Mouse (Mus musculus) bone marrow, adult 2 months (tissue): Measurements from ENCODE around the gene Cyp4a32. TPM values are rescaled to one million over a fixed set of nuclear protein-coding genes. Genes with fewer than 3 reads are reported as not detected.
"Not testable (repeated sequence)": the region's sequence is repeated elsewhere in the genome, so short reads cannot be mapped to it uniquely, and the experiment has no call there.

Experiments used
- H3K27ac ChIP-seq: fragments of 200-500 bp; 2 replicates; pipeline ENCODE4 v1.5.1; 2012; ENCODE audit warnings: low read depth, mild to moderate bottlenecking, control low read depth, inconsistent platforms, low read length; ENCODE audit not compliant: control insufficient read depth, poor library complexity, insufficient read depth
- H3K4me1 ChIP-seq: fragments of 200-500 bp; 2 replicates; pipeline ENCODE4 v1.6.1; 2011; ENCODE audit warnings: low read length; ENCODE audit not compliant: control insufficient read depth, insufficient read depth
- H3K4me3 ChIP-seq: fragments of 200-500 bp; replicated peaks from 2 replicates; pipeline ENCODE3; 2011; ENCODE audit warnings: mild to moderate bottlenecking, low read depth, low read length, control low read depth; ENCODE audit not compliant: control insufficient read depth
- CTCF ChIP-seq: fragments of 200-500 bp; IDR thresholded peaks from 2 replicates; pipeline ENCODE4 v1.5.1; 2011; ENCODE audit warnings: low read length, control low read depth; ENCODE audit not compliant: control insufficient read depth, insufficient read depth
- POLR2A ChIP-seq: fragments of 200-500 bp; IDR thresholded peaks from 2 replicates; pipeline ENCODE4 v1.6.1; 2011; ENCODE audit warnings: low read depth, mild to moderate bottlenecking, control low read depth, low read length, borderline replicate concordance; ENCODE audit not compliant: control insufficient read depth
- WGBS: fragments of 180-500 bp; shearing (Covaris S2); methylation state at CpG from one replicate; pipeline ENCODE4 v1.1.7; 2018; 5-methylcytosine and 5-hydroxymethylcytosine counted together
- polyA plus RNA-seq: library from polyadenylated mRNA; stranded (reverse); fragments of >200 nt; gene quantifications from 2 replicates; pipeline ENCODE4 v1.2.4, GENCODE M21; 2011; ENCODE audit warnings: low replicate concordance; ENCODE audit not compliant: missing spikeins, insufficient read depth, insufficient read length

The Cyp4a32 gene
- polyA plus RNA-seq, 1 experiment: not detected

- no peak overlapping the region for H3K27ac ChIP-seq
- TF ChIP-seq CTCF: no peak
- no peak for TF ChIP-seq POLR2A
- H3K4me1 ChIP-seq: no peaks in the 10 kb centered on the region; the same call in 1 of the 2 replicates
- H3K4me3 ChIP-seq: no peak overlapping the region
Measured at GRCm38 (mm10) chr4:115649344-115649743, 48.6 kb downstream of the Cyp4a32 start.

- 81% methylated on average over 5 of the region's 5 CpGs for WGBS
- Histone ChIP-seq H3K27ac (no peak overlapping the region), H3K4me1 (no peaks in the 10 kb centered on the region), H3K4me3 (no peak overlapping the region)
- TF ChIP-seq CTCF (no peak), POLR2A (no peak)
Measured at GRCm38 (mm10) chr4:115650866-115651265, 50.1 kb downstream of the Cyp4a32 start.

- H3K4me3 ChIP-seq, H3K27ac ChIP-seq, H3K4me1 ChIP-seq: not testable (repeated sequence)
- 39% methylated on average over 7 of the region's 7 CpGs for WGBS
Measured at GRCm38 (mm10) chr4:115655841-115656534, 55.2 kb downstream of the Cyp4a32 start.

GRCm38 (mm10) chr4:115656535-115656922 is 55.8 kb downstream of the Cyp4a32 start:
- not testable (repeated sequence) for H3K27ac ChIP-seq, H3K4me3 ChIP-seq, H3K4me1 ChIP-seq
- 30% methylated on average over 1 of the region's 1 CpGs for whole genome bisulfite sequencing

- Histone ChIP-seq H3K27ac (peak overlapping the region; percentile 36; the same call in 1 of the 2 replicates), H3K4me3 (no peak overlapping the region), H3K4me1 (no peaks in the 10 kb centered on the region)
- no peak for TF ChIP-seq POLR2A
- no peak for TF ChIP-seq CTCF
- WGBS: 1% methylated on average over 34 of the region's 34 CpGs
Measured at GRCm38 (mm10) chr4:115657104-115657866, 56.5 kb downstream of the Cyp4a32 start.

GRCm38 (mm10) chr4:115657867-115658249 is 57.1 kb downstream of the Cyp4a32 start:
- no peak overlapping the region for H3K27ac ChIP-seq
- no peaks in the 10 kb centered on the region for H3K4me1 ChIP-seq
- no peak overlapping the region for H3K4me3 ChIP-seq
- TF ChIP-seq CTCF: no peak
- no peak for TF ChIP-seq POLR2A

GRCm38 (mm10) chr4:115659190-115659589 is 58.4 kb downstream of the Cyp4a32 start:
- TF ChIP-seq POLR2A (no peak), CTCF (no peak)
- Histone ChIP-seq H3K4me1 (no peaks in the 10 kb centered on the region), H3K4me3 (no peak overlapping the region), H3K27ac (no peak overlapping the region)

Other genes starting within 250 kb of the Cyp4a32 start
- not detected in 2 replicates for gene Cyp4a12b, start 189.3 kb upstream of the Cyp4a32 start, polyA plus RNA-seq
- gene Cyp4a30b, start 148.4 kb upstream of the Cyp4a32 start, polyA plus RNA-seq: not detected in 2 replicates
- 1.2 TPM in 1 of 2 replicates, not detected in the other for gene Cyp4a14, start 104.8 kb upstream of the Cyp4a32 start, polyA plus RNA-seq
- 3.1 TPM in 1 of 2 replicates, not detected in the other for gene Cyp4a10, start 82.7 kb upstream of the Cyp4a32 start, polyA plus RNA-seq
- gene Cyp4a31, start 37.3 kb upstream of the Cyp4a32 start, polyA plus RNA-seq: 1.5 TPM in 1 of 2 replicates, not detected in the other
- gene Cyp4b1, start 46.8 kb downstream of the Cyp4a32 start, polyA plus RNA-seq: 5.6 and 12.0 TPM in 2 replicates
- 6.1 and 7.0 TPM in 2 replicates for gene Efcab14, start 136.8 kb downstream of the Cyp4a32 start, polyA plus RNA-seq
- not detected in 2 replicates for gene Tex38, start 180.0 kb downstream of the Cyp4a32 start, polyA plus RNA-seq
- 6.4 and 9.2 TPM in 2 replicates for gene Atpaf1, start 183.8 kb downstream of the Cyp4a32 start, polyA plus RNA-seq
- 14.9 and 26.1 TPM in 2 replicates for gene Mob3c, start 227.1 kb downstream of the Cyp4a32 start, polyA plus RNA-seq
- 23.7 and 48.7 TPM in 2 replicates for gene Mknk1, start 238.2 kb downstream of the Cyp4a32 start, polyA plus RNA-seq